Mouse (Mus musculus) layer of hippocampus, postnatal 36 days (tissue): ENCODE results near the gene Sema4c. TPM values are rescaled to one million over a fixed set of nuclear protein-coding genes. Genes with fewer than 3 reads are reported as not detected.

Experiments
- DNase-seq, 2 experiments: peaks; one replicate each; pipeline ENCODE4 v3.0.0; 2022
- total RNA-seq, 2 experiments: library from RNA; stranded (reverse); gene quantifications; 2 replicates each; pipeline ENCODE4 v1.2.3; 2021

Sema4c gene
- total RNA-seq, 2 experiments from 2014 or later = 11.4 to 11.6 TPM

- no peak for DNase-seq
Measured at GRCm38 (mm10) chr1:36535477-36536396, 22.4 kb downstream of the Sema4c start.

- DNase-seq = no peak
Measured at GRCm38 (mm10) chr1:36534595-36535058, 23.5 kb downstream of the Sema4c start.

GRCm38 (mm10) chr1:36533546-36533945 is 24.6 kb downstream of the Sema4c start:
- no peak for DNase-seq

GRCm38 (mm10) chr1:36531461-36531860 is 26.7 kb downstream of the Sema4c start:
- no peak for DNase-seq

- no peak for DNase-seq
Measured at GRCm38 (mm10) chr1:36530962-36531361, 27.2 kb downstream of the Sema4c start.

GRCm38 (mm10) chr1:36530485-36530884 is 27.7 kb downstream of the Sema4c start:
- no peak for DNase-seq

GRCm38 (mm10) chr1:36529875-36530274 is 28.3 kb downstream of the Sema4c start:
- DNase-seq = no peak

- no peak for DNase-seq
Measured at GRCm38 (mm10) chr1:36529274-36529673, 28.9 kb downstream of the Sema4c start.

- no peak for DNase-seq
Measured at GRCm38 (mm10) chr1:36528351-36528750, 29.8 kb downstream of the Sema4c start.

- DNase-seq = no peak
Measured at GRCm38 (mm10) chr1:36526903-36527302, 31.2 kb downstream of the Sema4c start.

GRCm38 (mm10) chr1:36525774-36526173 is 32.4 kb downstream of the Sema4c start:
- no peak for DNase-seq

- no peak for DNase-seq
Measured at GRCm38 (mm10) chr1:36524058-36524457, 34.1 kb downstream of the Sema4c start.

GRCm38 (mm10) chr1:36523332-36524013 is 34.7 kb downstream of the Sema4c start:
- no peak for DNase-seq

- DNase-seq = no peak
Measured at GRCm38 (mm10) chr1:36522210-36522609, 35.9 kb downstream of the Sema4c start.

GRCm38 (mm10) chr1:36519626-36520025 is 38.5 kb downstream of the Sema4c start:
- no peak for DNase-seq

GRCm38 (mm10) chr1:36518259-36518658 is 39.9 kb downstream of the Sema4c start:
- DNase-seq = no peak

- DNase-seq = no peak
Measured at GRCm38 (mm10) chr1:36513718-36514117, 44.4 kb downstream of the Sema4c start.

GRCm38 (mm10) chr1:36513310-36513709 is 44.8 kb downstream of the Sema4c start:
- no peak for DNase-seq

GRCm38 (mm10) chr1:36512966-36513280 is 45.2 kb downstream of the Sema4c start:
- DNase-seq = no peak

GRCm38 (mm10) chr1:36512089-36512965 is 45.8 kb downstream of the Sema4c start:
- peak; percentile 34 to 60 for DNase-seq

- DNase-seq = peak; percentile 99
Measured at GRCm38 (mm10) chr1:36511289-36512021, 46.7 kb downstream of the Sema4c start, which contains the start of gene Cnnm3. Cnnm3 (plus strand) TSS chr1:36511867.

GRCm38 (mm10) chr1:36508238-36508637 is 49.9 kb downstream of the Sema4c start:
- no peak for DNase-seq
